Mouse (Mus musculus): ENCODE results near the gene Zfp746.
A peak's percentile ranks its signal among the peaks of the same experiment; 100 is the strongest.

Gene Zfp746

DNA sequence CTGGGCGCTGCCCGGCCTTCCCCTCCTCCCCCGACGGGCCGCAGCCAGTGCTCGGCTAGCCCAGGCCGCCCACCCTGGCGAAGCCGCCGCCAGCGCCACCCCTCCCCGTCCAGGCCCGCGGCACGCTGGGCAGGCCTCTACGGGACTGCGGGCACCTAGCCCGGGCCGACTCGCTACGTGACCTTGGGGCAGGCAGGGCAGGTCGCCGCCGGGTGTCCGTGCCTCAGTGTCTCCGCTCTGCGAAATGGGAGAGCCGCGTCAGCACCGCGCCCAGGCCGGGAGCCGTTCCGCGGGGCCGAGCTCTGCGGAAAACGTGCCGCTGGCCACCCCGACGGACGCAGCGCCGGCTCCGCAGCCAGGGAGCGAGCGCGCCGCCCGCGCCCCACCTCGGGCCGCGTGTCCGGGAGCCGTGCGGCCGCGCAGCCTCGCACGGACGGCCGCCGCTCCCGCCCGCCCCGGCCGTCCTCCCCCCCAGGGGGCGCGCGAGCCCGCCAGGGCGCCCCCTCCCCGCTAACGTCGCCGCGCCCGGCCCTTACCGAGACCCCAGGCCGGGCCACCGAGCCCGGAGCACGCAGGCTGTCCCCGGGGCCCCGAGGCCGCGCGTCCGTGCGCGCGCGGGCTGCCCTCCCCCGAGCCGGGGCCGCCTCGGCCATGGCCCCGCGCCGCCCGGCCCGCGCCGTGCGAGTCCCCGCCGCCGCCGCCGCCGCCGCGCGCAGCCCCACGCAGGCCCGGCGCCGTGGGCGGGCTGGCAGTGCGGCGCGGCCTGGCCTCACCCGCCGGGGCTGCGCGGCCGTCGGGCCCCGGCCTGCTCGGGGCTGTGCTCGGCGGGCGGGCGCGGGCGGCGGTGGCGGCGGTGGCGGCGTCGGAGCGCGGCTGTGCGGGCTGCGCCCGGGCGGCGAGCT, 38.7 kb downstream of the Zfp746 start:
- peak in 1 of 2 experiments; percentile 16 for DNase-seq (ENCODE audit: low spot score in 2 of 2)

DNA sequence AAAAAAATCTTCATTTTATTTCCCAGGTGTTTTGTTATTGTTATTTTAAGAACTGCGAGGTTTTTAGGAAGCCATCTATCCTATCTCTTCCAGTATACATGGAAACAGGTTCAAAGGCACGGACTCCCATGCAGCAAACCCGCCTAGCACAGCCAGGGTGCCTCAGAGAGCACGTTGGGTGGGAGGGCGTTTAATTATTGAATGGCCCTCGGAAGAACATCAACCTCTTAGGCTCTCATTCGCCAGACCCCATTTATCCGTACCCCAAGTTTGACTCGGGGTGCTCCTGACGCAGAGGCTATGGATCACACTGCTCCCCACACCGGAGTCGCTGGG, 39.3 kb downstream of the Zfp746 start:
- DNase-seq (ENCODE audit: low spot score in 2 of 2): no peak

DNA sequence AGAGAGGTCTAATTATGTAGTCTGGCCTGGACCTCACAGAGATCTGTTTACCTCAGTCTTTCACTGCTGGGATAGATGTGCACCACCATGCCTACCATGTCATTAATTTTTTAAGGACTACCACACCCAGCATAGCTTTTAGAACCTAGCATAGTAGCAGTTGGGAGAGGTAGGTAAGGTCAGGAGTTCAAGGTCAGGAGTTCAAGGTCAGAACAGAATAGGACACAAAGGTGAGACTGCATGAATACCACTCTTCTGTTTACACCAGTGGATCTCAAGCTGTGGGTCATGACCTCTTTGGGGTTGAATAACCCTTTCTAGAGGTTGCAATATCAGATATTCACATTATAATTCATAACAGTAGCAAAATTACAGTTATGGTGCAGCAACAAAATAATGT, 53.7 kb downstream of the Zfp746 start:
- DNase-seq (ENCODE audit: low spot score in 2 of 2): no peak

DNA sequence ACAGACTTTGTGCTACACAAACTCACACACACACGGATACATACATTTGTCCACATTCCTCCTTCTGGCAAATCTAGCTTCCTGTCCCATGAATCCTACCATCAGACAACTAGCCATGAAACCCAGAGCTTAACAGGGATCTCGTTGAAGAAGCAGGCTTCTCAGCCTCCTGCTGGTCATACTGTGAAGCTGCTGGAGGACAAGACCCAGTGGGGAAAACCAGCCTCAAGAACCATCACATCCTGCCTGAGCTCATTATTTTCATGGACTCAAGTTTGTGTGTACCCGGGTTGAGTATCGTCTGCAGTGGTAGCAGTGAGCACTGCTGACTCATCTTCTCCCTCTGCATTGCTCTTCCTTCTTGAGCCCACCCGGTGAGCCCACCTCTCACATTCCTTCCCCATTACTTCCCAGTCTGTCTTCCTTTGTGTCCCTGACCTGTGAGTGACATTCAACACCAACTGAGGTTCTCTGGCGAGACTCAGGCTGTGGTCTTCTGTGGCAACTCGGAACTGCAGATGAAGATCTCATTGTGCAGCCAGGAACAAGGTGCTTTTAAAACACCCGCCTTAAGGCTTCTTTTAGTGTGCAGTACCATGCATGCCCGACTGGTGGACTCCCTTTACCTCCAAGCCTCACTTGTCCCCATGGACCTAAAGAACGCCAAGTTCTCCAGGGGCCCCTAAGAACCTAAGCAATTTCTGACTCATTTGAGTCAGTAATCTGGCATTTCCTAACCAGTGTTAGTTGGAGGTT, 60.3 kb downstream of the Zfp746 start:
- no peak for DNase-seq (ENCODE audit: low spot score in 2 of 2)

DNA sequence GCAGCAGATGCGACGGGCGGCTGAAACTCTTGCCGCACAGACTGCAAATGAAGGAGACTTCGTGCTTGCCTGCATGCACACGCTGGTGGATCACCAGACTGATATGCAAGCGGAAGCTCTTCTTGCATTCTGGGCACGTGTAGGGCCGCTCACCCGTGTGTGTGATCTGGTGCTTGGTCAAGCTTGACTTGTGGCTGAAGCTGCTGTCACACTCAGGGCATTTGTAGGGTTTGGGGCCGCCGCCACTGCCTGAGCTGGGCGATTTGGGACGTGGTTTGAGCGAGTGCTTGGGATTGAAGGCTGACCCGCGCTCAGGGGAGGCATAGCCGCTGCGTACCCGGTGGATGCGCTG, 61.4 kb downstream of the Zfp746 start:
- DNase-seq (ENCODE audit: low spot score in 2 of 2): no peak

DNA sequence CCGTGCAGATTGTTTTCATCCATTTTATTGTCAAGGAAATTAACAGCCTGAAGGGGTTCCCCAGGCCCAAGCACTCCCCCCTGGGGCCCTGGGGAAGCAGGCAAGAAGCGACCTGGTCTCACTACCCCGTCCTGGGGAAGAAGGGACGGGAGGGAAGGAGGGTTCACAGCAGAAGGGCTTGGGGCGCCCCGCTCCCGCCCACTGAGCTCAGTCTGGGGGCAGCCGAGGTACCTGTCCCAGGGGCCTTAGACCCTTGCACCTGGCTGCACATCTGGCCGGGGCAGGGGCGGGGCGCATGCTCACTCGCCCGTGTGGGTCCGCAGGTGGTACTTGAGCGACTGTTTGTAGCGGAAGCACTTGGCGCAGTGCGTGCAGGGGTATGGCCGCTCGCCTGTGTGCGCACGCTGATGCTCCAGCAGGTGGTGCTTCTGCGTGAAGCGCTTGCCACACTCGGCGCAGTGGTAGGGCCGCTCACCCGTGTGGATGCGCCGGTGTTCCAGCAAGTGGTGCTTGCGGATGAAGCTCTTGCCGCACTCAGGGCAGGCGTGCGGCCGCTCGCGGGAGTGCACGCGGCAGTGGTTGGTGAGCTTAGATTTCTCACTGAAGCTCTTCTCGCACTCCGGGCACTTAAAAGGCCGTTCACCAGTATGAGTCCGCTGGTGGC, 61.9 kb downstream of the Zfp746 start:
- no peak for DNase-seq (ENCODE audit: low spot score in 2 of 2)

DNA sequence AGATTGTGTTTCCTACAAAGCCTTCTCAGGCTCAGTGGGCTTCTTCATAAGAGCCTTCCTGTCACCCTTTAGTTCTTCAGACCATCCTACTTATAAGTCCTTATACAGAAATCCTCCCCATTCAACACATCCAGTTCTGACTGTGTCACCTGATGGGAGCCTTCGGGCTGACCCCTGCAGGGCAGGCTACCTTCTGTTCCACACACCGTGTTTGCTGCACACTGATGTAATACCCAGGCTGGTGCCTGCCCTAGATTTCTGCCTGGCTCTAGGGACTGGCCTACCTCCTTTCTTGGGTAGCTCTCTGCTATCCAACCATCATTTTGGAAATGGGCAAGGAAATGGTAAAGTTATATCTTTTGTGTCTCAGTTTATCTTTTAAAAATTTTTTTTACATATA, 63.7 kb downstream of the Zfp746 start:
- DNase-seq (ENCODE audit: low spot score in 2 of 2): no peak

DNA sequence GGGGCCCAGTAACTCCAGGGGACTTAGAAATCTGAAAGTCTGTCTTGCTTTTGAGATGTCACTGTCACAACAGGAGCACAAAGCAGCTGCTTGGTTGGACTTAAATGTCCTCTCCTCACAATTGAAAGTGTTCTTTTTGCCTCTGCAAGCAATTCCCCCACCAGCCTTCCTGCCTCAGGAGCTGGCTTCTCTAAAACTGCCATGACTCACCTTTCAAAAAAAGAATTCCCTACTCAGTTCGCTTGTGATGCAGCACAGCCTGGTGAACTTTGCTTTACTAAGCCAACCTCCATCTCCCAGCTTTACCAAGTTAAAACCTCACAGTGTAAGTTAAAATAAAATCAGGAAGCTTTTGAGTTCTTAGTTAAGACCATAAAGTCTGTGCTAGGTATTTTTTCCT, 64.7 kb downstream of the Zfp746 start:
- no peak for DNase-seq (ENCODE audit: low spot score in 2 of 2)

DNA sequence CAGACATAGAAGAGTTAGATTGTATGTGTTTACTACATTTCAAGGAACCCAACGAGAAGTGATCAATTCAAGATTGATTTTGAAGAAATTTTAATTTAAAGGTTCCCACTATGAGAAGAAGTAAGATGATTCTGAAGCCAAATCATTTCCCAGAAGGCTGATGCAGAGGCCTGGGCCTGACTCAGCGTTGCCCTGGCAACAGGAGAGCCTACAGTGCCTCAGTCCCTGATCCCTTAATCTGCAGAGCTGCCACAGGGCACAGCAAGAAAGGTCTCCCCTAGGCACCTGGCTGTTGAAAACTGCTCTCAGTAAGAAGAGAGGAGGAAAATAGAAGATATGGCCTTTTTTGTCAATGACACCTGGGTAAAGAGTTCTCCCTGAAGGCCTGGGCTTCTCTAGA, 66.4 kb downstream of the Zfp746 start:
- DNase-seq (ENCODE audit: low spot score in 2 of 2): no peak

DNA sequence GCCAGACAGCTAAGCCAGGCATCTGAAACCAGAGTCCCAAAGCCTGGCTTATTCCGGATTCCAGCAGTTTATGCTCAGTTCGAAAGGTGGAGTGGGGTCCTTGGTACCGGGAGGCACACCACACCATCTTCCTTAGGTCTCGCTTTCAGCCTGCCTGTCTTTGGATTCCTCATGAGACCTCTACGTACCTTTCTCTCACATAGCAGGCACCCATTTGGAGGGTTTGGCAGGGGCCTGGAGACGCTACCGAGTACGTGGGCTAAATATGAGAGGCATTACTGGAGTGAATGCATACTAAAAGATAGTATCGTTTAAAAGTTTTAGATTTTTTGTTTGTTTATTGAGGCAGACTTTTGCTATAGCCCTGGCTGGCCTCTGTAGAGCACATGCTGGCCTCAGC, 69.6 kb downstream of the Zfp746 start:
- no peak for DNase-seq (ENCODE audit: low spot score in 2 of 2)

DNA sequence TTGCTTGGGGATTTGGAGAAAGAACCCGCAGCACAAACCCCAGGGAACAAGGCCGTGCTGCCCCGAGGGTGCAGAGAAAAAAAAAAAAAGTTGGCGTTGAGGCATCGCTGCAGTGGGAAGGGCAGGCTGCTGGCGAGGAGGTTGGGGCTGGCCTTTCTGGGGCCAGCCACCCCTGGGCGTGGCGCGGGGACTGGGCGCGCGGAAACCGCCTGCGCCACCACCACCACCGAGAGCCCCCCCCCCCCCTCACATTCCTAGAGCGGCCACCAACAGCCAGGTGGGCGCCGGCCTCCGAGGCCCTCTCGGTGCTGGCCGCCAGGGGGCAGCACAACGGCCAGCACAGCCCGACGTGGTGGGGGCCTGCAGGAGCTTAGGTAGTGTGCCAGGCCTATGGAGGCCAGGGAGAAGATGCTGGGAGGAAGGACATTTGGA, 70.3 kb downstream of the Zfp746 start:
- DNase-seq (ENCODE audit: low spot score in 2 of 2): peak in 1 of 2 experiments; percentile 32
